Mouse (Mus musculus) limb, embryonic 13.5 days (tissue): ENCODE measurements around the gene Gatd1. TPM values are rescaled to one million over a fixed set of nuclear protein-coding genes. Genes with fewer than 3 reads are reported as not detected.
A peak's percentile ranks its signal among the peaks of the same experiment; 100 is the strongest.
"Not testable (repeated sequence)": the region's sequence is repeated elsewhere in the genome, so short reads cannot be mapped to it uniquely, and the experiment has no call there.

Source experiments
- ATAC-seq: fragments of 200-750 bp; cut with Nextera tagmentation; 2 replicates; pipeline ENCODE4 v1.8.0; 2017; ENCODE audit warnings: low read depth, moderate number of reproducible peaks, moderate TSS enrichment; ENCODE audit not compliant: low FRiP score
- H3K27ac ChIP-seq: fragments of 300-500 bp; sonication (generic); 2 replicates; pipeline ENCODE4 v1.5.1; 2015; ENCODE audit warnings: inconsistent platforms, mild to moderate bottlenecking, moderate library complexity
- H3K27me3 ChIP-seq: fragments of 300-500 bp; sonication (generic); 2 replicates; pipeline ENCODE4 v1.6.1; 2015; ENCODE audit warnings: mild to moderate bottlenecking, inconsistent platforms
- H3K36me3 ChIP-seq: fragments of 300-500 bp; sonication (generic); 2 replicates; pipeline ENCODE4 v1.6.1; 2015; ENCODE audit warnings: inconsistent platforms, mild to moderate bottlenecking, moderate library complexity
- H3K4me1 ChIP-seq: fragments of 300-500 bp; sonication (generic); 2 replicates; pipeline ENCODE4 v1.6.1; 2015; ENCODE audit warnings: inconsistent platforms
- H3K4me2 ChIP-seq: fragments of 300-500 bp; sonication (generic); replicated peaks from 2 replicates; pipeline ENCODE4 v1.6.1; 2015; ENCODE audit warnings: inconsistent platforms, mild to moderate bottlenecking, moderate library complexity
- H3K4me3 ChIP-seq: fragments of 300-500 bp; sonication (generic); 2 replicates; pipeline ENCODE4 v1.5.1; 2015; ENCODE audit warnings: moderate library complexity, mild to moderate bottlenecking, inconsistent platforms
- H3K9ac ChIP-seq: fragments of 300-500 bp; sonication (generic); 2 replicates; pipeline ENCODE4 v1.6.1; 2015; ENCODE audit warnings: mild to moderate bottlenecking, inconsistent platforms
- H3K9me3 ChIP-seq: fragments of 300-500 bp; sonication (generic); 2 replicates; pipeline ENCODE4 v1.6.1; 2016; ENCODE audit warnings: inconsistent platforms
- WGBS: fragments of 180-500 bp; shearing (Covaris S2); methylation state at CpG from one replicate; pipeline ENCODE4 v1.1.7; 2015; 5-methylcytosine and 5-hydroxymethylcytosine counted together
- polyA plus RNA-seq: library from polyadenylated mRNA; unstranded; fragments of >200 nt; fragmentation: Nextera tagmentation; extraction: Ambion mirVana; gene quantifications from 2 replicates; pipeline ENCODE4 v1.2.1, GENCODE M21; 2015

Gene Gatd1
- polyA plus RNA-seq, 1 experiment from 2014 or later, result 73.8 TPM

DNA sequence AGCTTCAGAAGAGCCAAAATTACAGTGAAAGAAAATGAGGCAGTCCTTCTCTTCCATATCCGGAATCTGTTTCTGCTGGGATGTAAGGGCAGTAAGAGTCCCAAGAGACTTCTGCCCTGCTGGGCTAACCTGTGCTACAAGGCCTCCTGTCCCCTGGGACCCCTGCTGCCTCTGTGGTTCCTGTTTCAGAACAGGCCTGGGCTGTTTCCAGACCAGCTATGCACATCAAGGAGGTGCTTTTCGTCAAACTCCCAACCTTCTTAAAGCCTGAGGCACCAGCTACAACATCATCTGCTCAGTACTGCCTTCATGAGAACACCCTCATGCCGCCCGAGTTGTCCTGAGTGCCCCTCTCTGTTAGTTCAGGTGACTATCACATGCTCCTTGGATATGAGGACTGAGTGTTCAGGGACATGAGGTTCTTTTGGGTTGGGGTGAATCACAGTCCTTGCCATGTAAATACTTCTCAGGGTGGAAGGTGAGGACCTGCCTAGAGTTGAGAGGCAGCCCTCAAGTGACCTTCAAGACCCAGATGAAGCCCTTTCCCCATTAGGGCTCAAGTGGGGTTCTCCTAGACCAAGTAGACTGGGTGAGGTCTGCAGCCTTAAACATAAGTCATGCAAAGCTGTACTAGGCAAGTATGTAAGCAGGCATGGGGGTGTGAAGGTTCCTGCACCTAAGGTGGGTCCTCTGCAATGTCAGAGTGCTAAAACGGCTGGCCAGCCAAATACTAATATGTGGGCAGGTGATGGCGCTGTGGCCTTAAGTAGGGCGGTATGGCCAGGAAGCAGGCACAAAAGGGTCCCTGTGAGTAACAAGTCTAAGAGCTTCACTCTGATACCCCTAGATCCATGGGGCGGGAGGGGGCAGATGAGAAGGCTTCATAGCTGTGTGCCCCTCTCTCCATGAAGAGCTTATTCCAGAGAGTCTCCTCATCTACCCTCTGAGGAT, 4.1 kb upstream of the Gatd1 start:
- Histone ChIP-seq H3K27me3 (no peaks in the 10 kb centered on the region), H3K9me3 (no peaks in the 10 kb centered on the region), H3K9ac (no peak overlapping the region), H3K4me3 (no peak overlapping the region), H3K27ac (no peak overlapping the region), H3K36me3 (no peaks in the 10 kb centered on the region), H3K4me1 (peaks cover 8% of the 10 kb centered on the region), H3K4me2 (no peak overlapping the region)
- ATAC-seq, result no peak
- 68% methylated on average over 8 of the region's 8 CpGs for WGBS

- Histone ChIP-seq H3K27ac (no peak overlapping the region), H3K4me3 (no peak overlapping the region), H3K4me2 (no peak overlapping the region), H3K36me3 (peaks cover 6% of the 10 kb centered on the region), H3K9me3 (no peaks in the 10 kb centered on the region), H3K4me1 (peaks cover 13% of the 10 kb centered on the region), H3K9ac (no peak overlapping the region), H3K27me3 (no peaks in the 10 kb centered on the region)
- no peak for ATAC-seq
- 80% methylated on average over 6 of the region's 6 CpGs for WGBS
Measured at GRCm38 (mm10) chr7:141416144-141416841, 2.4 kb upstream of the Gatd1 start.

GRCm38 (mm10) chr7:141413331-141413730, 605 bp downstream of the Gatd1 start:
- Histone ChIP-seq H3K4me3 (peak overlapping the region; percentile 86), H3K4me2 (peak overlapping the region; percentile 84), H3K4me1 (peaks cover 14% of the 10 kb centered on the region), H3K27me3 (no peaks in the 10 kb centered on the region), H3K36me3 (peaks cover 36% of the 10 kb centered on the region), H3K9ac (peak overlapping the region; percentile 87), H3K9me3 (no peaks in the 10 kb centered on the region), H3K27ac (peak overlapping the region; percentile 78)
- WGBS, result 5% methylated on average over 16 of the region's 16 CpGs
- 0 out of 2 replicates have a peak, but pooled peaks have one; percentile 2 for ATAC-seq

- Histone ChIP-seq H3K27me3 (no peaks in the 10 kb centered on the region), H3K9me3 (no peaks in the 10 kb centered on the region), H3K4me2 (no peak overlapping the region), H3K9ac (no peak overlapping the region), H3K4me1 (peaks cover 14% of the 10 kb centered on the region), H3K27ac (no peak overlapping the region), H3K36me3 (peaks cover 46% of the 10 kb centered on the region), H3K4me3 (no peak overlapping the region)
- ATAC-seq, result no peak
- WGBS, result 96% methylated on average over 1 of the region's 1 CpGs
Measured at GRCm38 (mm10) chr7:141411667-141412066, 2.3 kb downstream of the Gatd1 start.

GRCm38 (mm10) chr7:141410631-141411030, 3.3 kb downstream of the Gatd1 start:
- no peak overlapping the region; the same call in 1 of the 2 replicates for H3K9ac ChIP-seq
- no peaks in the 10 kb centered on the region for H3K27me3 ChIP-seq
- no peak overlapping the region for H3K27ac ChIP-seq
- WGBS, result 91% methylated on average over 8 of the region's 8 CpGs
- peaks cover 14% of the 10 kb centered on the region for H3K4me1 ChIP-seq
- peaks cover 46% of the 10 kb centered on the region for H3K36me3 ChIP-seq
- ATAC-seq, result no peak
- no peak overlapping the region for H3K4me3 ChIP-seq
- no peak overlapping the region for H3K4me2 ChIP-seq
- H3K9me3 ChIP-seq, result no peaks in the 10 kb centered on the region

DNA sequence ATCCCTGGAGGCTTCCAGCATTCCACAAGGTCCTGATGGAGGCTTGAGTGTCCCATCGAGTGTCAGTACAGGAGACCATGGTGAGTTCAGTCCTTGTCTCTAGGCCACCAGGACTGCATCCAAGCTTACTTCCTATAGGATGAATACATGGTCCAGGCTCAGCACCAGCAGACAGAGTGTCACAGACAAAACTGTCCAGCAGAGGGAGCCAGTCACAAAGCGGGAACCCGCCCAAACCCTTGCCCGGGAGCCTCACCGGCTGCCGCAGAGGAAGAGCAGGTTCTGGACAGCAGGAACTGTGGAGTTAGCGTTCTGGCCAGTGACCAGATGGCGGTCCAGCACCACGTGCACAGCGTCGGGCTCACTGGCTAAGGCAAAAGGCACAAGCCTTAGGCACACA, 5.1 kb downstream of the Gatd1 start:
- Histone ChIP-seq H3K4me1 (peaks cover 14% of the 10 kb centered on the region), H3K27me3 (no peaks in the 10 kb centered on the region), H3K36me3 (peaks cover 52% of the 10 kb centered on the region), H3K4me2 (no peak overlapping the region), H3K9me3 (no peaks in the 10 kb centered on the region), H3K27ac (no peak overlapping the region), H3K4me3 (no peak overlapping the region), H3K9ac (0 out of 2 replicates have a peak overlapping the region, but pooled peaks have one; percentile 2)
- WGBS, result 14% methylated on average over 11 of the region's 11 CpGs
- ATAC-seq, result peak; percentile 65

DNA sequence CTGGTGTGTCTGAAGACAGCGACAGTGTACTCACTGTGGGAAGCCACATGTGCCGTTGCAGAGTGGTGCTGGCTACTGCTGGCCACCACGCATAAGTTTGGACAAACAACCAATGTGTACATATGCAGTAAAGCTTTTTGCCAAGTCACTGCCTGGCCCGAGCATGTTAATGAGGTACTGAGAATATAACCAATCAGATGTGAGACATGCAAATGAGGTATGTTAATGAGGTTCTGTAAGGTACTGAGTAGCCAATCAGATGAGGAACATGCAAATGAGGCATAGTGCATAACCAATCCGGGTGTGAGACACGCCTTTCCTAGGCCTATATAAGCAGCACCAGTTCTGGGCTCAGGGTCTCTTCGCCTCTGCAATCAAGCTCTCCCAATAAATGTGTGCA, 6.3 kb downstream of the Gatd1 start:
- H3K4me2 ChIP-seq, H3K27ac ChIP-seq, ATAC-seq, H3K4me3 ChIP-seq, H3K9ac ChIP-seq, H3K27me3 ChIP-seq, H3K9me3 ChIP-seq, H3K4me1 ChIP-seq: not testable (repeated sequence)
- 97% methylated on average over 7 of the region's 7 CpGs for WGBS
- peaks cover 62% of the 10 kb centered on the region for H3K36me3 ChIP-seq

- peaks cover 5% of the 10 kb centered on the region for H3K4me1 ChIP-seq
- no peak overlapping the region for H3K9ac ChIP-seq
- H3K4me3 ChIP-seq, result no peak overlapping the region
- H3K9me3 ChIP-seq, result no peaks in the 10 kb centered on the region
- H3K4me2 ChIP-seq, result no peak overlapping the region
- H3K27me3 ChIP-seq, result no peaks in the 10 kb centered on the region
- H3K27ac ChIP-seq, result no peak overlapping the region
- 81% methylated on average over 4 of the region's 4 CpGs for WGBS
- H3K36me3 ChIP-seq, result peaks cover 70% of the 10 kb centered on the region
- ATAC-seq, result no peak
Measured at GRCm38 (mm10) chr7:141405466-141405865, 8.5 kb downstream of the Gatd1 start.

- H3K27me3 ChIP-seq, result no peaks in the 10 kb centered on the region
- peaks cover 69% of the 10 kb centered on the region for H3K36me3 ChIP-seq
- H3K9ac ChIP-seq, result no peak overlapping the region
- no peak overlapping the region for H3K4me3 ChIP-seq
- H3K4me2 ChIP-seq, result no peak overlapping the region
- no peaks in the 10 kb centered on the region for H3K4me1 ChIP-seq
- WGBS, result 48% methylated on average over 5 of the region's 5 CpGs
- no peak for ATAC-seq
- H3K9me3 ChIP-seq, result no peaks in the 10 kb centered on the region
- H3K27ac ChIP-seq, result no peak overlapping the region
Measured at GRCm38 (mm10) chr7:141403305-141403704, 10.6 kb downstream of the Gatd1 start.

GRCm38 (mm10) chr7:141395348-141395747, 18.6 kb downstream of the Gatd1 start:
- ATAC-seq, result no peak
- WGBS, result 72% methylated on average over 1 of the region's 1 CpGs

DNA sequence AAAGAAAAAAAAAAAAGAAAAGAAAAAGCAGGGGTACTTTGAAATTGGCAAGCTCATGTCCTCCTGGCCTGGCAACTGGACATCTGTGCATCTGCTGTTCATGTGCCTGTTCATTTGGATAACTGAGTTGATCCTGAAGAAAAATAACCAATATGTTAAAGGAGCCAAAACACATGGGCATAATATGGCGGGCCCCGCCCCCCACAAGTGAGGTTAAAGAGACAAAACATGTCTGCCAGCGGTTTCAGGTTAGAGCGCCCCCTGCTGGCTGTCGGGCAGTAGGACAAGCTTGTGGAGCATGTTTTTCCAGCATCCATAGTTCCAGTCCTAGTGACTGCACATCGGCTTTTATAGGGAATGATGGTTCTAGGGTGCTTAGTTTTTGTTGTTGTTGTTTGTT, 19.2 kb downstream of the Gatd1 start:
- no peak for ATAC-seq

More at GRCm38 (mm10) chr7:141395348-141395747, 18.6 kb downstream of the Gatd1 start:
- Histone ChIP-seq H3K27me3 (no peaks in the 10 kb centered on the region), H3K4me2 (no peak overlapping the region), H3K4me1 (peaks cover 12% of the 10 kb centered on the region), H3K4me3 (no peak overlapping the region), H3K27ac (no peak overlapping the region), H3K9me3 (no peaks in the 10 kb centered on the region), H3K36me3 (peaks cover 47% of the 10 kb centered on the region), H3K9ac (no peak overlapping the region)

DNA sequence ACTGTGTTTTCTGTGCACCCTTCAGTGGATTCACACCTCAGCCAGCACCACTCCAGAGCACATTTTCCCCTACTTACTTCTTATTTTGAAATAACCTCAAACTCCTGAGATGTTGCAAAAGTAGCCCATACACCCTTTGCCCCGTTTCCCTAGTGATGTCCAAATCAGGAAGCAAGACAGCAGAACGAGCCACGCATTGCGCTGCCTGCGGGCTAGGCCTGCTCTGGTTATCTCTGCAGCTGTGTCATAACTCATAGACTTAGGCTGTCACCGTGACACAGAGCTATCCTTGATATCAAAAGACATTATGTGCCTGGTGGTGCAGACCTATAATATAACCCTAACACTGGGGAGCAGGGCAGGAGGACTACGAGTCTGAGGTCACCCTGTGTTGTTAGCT, 19.8 kb downstream of the Gatd1 start:
- no peak overlapping the region for H3K4me2 ChIP-seq
- no peaks in the 10 kb centered on the region for H3K9me3 ChIP-seq
- 0 out of 2 replicates have a peak, but pooled peaks cover 2% of the 10 kb centered on the region for H3K27me3 ChIP-seq
- 90% methylated on average over 7 of the region's 7 CpGs for WGBS
- peaks cover 12% of the 10 kb centered on the region for H3K4me1 ChIP-seq
- no peak overlapping the region for H3K4me3 ChIP-seq
- H3K27ac ChIP-seq, result no peak overlapping the region
- no peak overlapping the region for H3K9ac ChIP-seq
- ATAC-seq, result no peak
- peaks cover 36% of the 10 kb centered on the region for H3K36me3 ChIP-seq

More for the DNA sequence above, 19.2 kb downstream of the Gatd1 start:
- Histone ChIP-seq H3K4me2 (no peak overlapping the region), H3K27me3 (0 out of 2 replicates have a peak, but pooled peaks cover 2% of the 10 kb centered on the region), H3K9me3 (no peaks in the 10 kb centered on the region), H3K4me3 (no peak overlapping the region), H3K4me1 (peaks cover 12% of the 10 kb centered on the region), H3K9ac (no peak overlapping the region), H3K36me3 (peaks cover 41% of the 10 kb centered on the region), H3K27ac (no peak overlapping the region)
- 21% methylated on average over 6 of the region's 6 CpGs for WGBS
